Mouse (Mus musculus): ENCODE measurements around the gene Nfkbid. TPM values are rescaled to one million over a fixed set of nuclear protein-coding genes. Genes with fewer than 3 reads are reported as not detected.

The Nfkbid gene
- polyA plus RNA-seq, 1 experiment from 2014 or later: 3.1 TPM

DNA sequence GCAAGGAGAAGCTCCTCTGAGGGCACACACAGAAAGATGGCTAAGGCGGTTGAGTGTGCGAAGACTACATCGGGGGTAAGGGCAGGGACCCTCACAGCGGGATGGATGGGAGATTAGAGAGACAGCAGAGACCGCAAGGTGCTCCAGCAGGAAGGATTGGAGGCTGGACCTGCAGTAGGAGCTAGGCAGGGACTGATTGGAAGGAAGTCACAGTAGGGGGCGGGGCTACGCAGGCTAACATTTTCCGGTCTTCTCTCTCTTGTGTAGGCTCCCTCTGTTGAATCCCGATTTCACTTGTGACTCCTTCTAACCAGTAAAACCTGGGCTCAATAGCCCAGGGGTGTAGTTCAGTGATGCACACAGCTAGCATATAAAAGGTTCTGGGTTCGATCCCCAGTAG, 15.3 kb downstream of the Nfkbid start:
- H3K27ac ChIP-seq (ENCODE audit: low read depth, low read length): no peak overlapping the region
- ATAC-seq (ENCODE audit: low read depth): no peak
- no peak overlapping the region for H3K9ac ChIP-seq (replicated peaks; ENCODE audit: low read depth, low read length)
- H3K36me3 ChIP-seq (ENCODE audit: control insufficient read depth, insufficient read depth, low read length): peaks cover 47% of the 10 kb centered on the region
- H3K4me3 ChIP-seq (ENCODE audit: low read depth, low read length): no peak overlapping the region
- H3K27me3 ChIP-seq (ENCODE audit: control insufficient read depth, insufficient read depth, low read length): no peaks in the 10 kb centered on the region
- 19% methylated on average over 10 of the region's 10 CpGs for whole genome bisulfite sequencing
- no peak overlapping the region for H3K4me2 ChIP-seq (ENCODE audit: low read depth, low read length)
- H3K4me1 ChIP-seq (ENCODE audit: control insufficient read depth, insufficient read depth, low read length): no peaks in the 10 kb centered on the region
- H3K9me3 ChIP-seq (ENCODE audit: control insufficient read depth, low read length): no peaks in the 10 kb centered on the region

DNA sequence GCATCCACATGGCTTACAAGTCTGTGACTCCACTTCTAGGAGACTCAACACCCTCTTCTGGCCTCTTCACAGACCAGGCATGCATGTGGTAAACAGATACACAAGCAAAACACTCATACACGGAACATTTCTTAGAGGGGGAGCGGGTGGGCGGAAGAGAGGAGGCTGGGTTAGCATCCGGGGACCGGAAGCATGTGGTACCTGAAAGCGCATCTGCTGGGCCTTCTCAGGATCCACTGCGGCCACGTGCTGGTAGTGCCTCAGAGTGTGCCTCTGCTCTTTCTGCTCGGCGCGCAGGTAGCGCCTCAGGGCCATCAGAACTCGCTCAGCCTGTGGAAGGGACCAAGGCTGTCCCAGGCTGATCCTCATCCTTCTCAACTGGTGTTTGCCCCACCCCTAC, 18.2 kb downstream of the Nfkbid start:
- WGBS: 80% methylated on average over 13 of the region's 13 CpGs
- H3K36me3 ChIP-seq (ENCODE audit: control insufficient read depth, insufficient read depth, low read length): peaks cover 59% of the 10 kb centered on the region

GRCm38 (mm10) chr7:30440697-30441096, 19.2 kb downstream of the Nfkbid start:
- 25% methylated on average over 4 of the region's 5 CpGs for WGBS
- Histone ChIP-seq H3K9me3 (ENCODE audit: control insufficient read depth, low read length) (no peaks in the 10 kb centered on the region), H3K27ac (ENCODE audit: low read depth, low read length) (no peak overlapping the region), H3K27me3 (ENCODE audit: control insufficient read depth, insufficient read depth, low read length) (no peaks in the 10 kb centered on the region), H3K9ac (replicated peaks; ENCODE audit: low read depth, low read length) (no peak overlapping the region), H3K4me2 (ENCODE audit: low read depth, low read length) (no peak overlapping the region), H3K4me1 (ENCODE audit: control insufficient read depth, insufficient read depth, low read length) (peaks cover 8% of the 10 kb centered on the region), H3K36me3 (ENCODE audit: control insufficient read depth, insufficient read depth, low read length) (peaks cover 49% of the 10 kb centered on the region), H3K4me3 (ENCODE audit: low read depth, low read length) (no peak overlapping the region)
- ATAC-seq (ENCODE audit: low read depth): no peak

More for the DNA sequence above, 18.2 kb downstream of the Nfkbid start:
- H3K9me3 ChIP-seq (ENCODE audit: control insufficient read depth, low read length): no peaks in the 10 kb centered on the region
- H3K27ac ChIP-seq (ENCODE audit: low read depth, low read length): no peak overlapping the region
- peaks cover 8% of the 10 kb centered on the region for H3K4me1 ChIP-seq (ENCODE audit: control insufficient read depth, insufficient read depth, low read length)
- H3K4me2 ChIP-seq (ENCODE audit: low read depth, low read length): no peak overlapping the region
- no peak overlapping the region for H3K4me3 ChIP-seq (ENCODE audit: low read depth, low read length)
- ATAC-seq (ENCODE audit: low read depth): no peak
- H3K9ac ChIP-seq (replicated peaks; ENCODE audit: low read depth, low read length): no peak overlapping the region
- no peaks in the 10 kb centered on the region for H3K27me3 ChIP-seq (ENCODE audit: control insufficient read depth, insufficient read depth, low read length)

DNA sequence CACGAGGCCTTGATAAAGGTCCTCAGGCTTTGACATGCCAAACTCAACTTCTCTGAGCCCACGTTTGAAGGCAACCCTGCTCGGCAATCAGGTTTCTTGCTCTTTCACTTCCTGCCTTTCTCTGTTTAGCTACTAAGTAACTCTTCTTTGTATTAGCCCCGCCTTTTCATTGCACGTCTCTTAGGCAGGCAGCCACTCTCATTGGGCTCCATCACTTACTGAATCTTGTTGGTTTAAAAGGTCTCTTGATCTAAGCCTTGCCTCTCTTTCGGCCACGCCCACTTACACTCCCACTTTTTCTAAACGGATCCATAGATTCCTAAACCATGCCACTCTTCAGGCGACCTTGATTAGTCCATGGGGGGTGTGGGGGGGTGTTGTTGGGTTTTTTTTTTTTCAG, 22.2 kb downstream of the Nfkbid start:
- Histone ChIP-seq H3K27me3 (ENCODE audit: control insufficient read depth, insufficient read depth, low read length) (no peaks in the 10 kb centered on the region), H3K4me3 (ENCODE audit: low read depth, low read length) (peak overlapping the region; percentile 83), H3K9ac (replicated peaks; ENCODE audit: low read depth, low read length) (peak overlapping the region; percentile 96), H3K27ac (ENCODE audit: low read depth, low read length) (no peak overlapping the region), H3K9me3 (ENCODE audit: control insufficient read depth, low read length) (no peaks in the 10 kb centered on the region), H3K36me3 (ENCODE audit: control insufficient read depth, insufficient read depth, low read length) (peaks cover 34% of the 10 kb centered on the region), H3K4me1 (ENCODE audit: control insufficient read depth, insufficient read depth, low read length) (peaks cover 8% of the 10 kb centered on the region), H3K4me2 (ENCODE audit: low read depth, low read length) (peak overlapping the region; percentile 93)
- ATAC-seq (ENCODE audit: low read depth): no peak
- 16% methylated on average over 9 of the region's 9 CpGs for WGBS

DNA sequence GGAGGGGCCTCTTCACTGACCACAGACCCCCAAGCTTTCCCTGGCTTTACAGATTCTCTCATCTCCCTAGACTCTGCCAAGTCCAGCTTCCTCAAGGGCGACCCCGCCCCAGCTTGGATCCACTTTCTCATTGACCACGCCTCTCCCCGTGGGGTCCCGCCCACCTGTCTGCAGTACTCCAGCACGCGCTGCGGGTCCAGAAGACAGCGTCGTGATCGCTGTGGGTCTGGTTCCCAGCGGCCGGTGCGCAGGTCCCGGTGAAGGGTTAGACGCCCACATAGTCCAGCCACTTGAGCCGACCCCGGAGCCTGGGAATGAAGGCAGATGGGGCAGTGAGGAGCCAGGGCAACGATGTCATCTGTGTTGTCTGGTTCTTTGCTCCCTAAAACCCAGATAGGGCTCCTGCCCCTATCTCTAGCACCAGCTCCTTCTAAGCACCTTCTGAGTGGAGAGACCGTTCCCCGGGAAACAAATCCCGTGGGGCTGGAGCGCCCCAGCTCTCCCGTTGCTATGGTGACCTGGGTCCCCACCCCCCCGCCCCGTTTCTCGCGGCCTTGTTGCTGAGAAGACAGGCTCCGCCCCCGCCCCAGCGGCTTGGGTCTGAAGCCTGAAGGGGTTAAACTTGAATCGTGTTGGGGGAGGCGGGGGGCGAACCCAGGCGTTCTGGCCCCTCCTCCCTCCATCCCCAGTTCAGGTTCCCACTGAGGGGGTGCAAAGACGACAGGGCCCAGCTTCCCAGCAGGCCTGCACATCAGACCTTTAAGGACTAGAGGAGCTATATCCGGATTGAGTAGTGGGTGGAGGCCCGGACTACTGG, 22.8 kb downstream of the Nfkbid start:
- H3K4me3 ChIP-seq (ENCODE audit: low read depth, low read length): peak overlapping the region; percentile 83
- peak overlapping the region; percentile 96 for H3K9ac ChIP-seq (replicated peaks; ENCODE audit: low read depth, low read length)
- no peaks in the 10 kb centered on the region for H3K9me3 ChIP-seq (ENCODE audit: control insufficient read depth, low read length)
- H3K4me2 ChIP-seq (ENCODE audit: low read depth, low read length): peak overlapping the region; percentile 93
- H3K36me3 ChIP-seq (ENCODE audit: control insufficient read depth, insufficient read depth, low read length): peaks cover 29% of the 10 kb centered on the region
- no peaks in the 10 kb centered on the region for H3K27me3 ChIP-seq (ENCODE audit: control insufficient read depth, insufficient read depth, low read length)
- peak; percentile 44 for ATAC-seq (ENCODE audit: low read depth)
- H3K27ac ChIP-seq (ENCODE audit: low read depth, low read length): peak overlapping the region; percentile 97
- H3K4me1 ChIP-seq (ENCODE audit: control insufficient read depth, insufficient read depth, low read length): peaks cover 8% of the 10 kb centered on the region
- WGBS: under 1% methylated on average over 38 of the region's 38 CpGs

DNA sequence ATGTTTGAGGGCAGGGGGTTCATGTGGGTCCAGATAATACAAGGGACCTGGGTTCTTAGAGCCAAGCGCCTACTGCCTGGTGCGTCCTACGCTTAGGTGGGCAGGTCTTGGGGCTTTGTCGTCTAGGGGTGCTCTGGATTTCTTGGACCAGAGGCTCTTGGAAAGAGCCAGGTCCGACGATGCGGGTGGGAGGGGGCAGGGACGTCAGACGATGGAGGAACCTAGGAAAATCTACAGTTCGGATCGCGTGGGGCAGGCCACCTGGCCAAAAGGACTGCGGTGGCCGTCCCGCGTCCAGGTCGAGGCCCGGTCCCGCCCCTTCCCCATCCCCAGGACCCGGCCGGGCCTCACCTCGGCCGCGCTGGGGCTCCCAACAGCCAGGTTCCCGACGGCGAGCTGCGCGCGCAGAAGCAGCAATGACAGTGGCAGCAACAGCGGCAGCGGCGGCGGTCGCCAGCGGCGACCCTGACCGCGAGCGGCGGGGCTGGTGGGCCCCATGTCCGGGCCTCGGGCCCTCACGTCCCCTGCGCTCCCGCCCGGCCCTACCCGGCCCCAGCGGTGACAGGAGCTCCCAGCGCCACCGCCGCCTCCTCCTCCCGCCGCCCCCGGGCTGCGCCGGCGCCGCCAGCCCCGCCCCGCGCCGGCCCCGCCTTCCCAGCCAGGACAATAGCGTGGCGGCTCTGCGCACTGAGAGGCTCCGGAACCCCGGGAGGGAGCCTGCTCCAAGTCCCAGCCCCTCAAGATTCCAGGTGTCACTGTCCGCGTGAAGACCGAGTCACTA, 23.6 kb downstream of the Nfkbid start, which contains the start of gene Aplp1:
TSS of gene Aplp1 (minus strand) at position 565 of the 781 bp plus-strand sequence.
- ATAC-seq (ENCODE audit: low read depth): peak; percentile 84
- H3K9ac ChIP-seq (replicated peaks; ENCODE audit: low read depth, low read length): peak within 1 kb of the TSS; percentile 96
- H3K4me3 ChIP-seq (ENCODE audit: low read depth, low read length): peak within 1 kb of the TSS; percentile 83
- no peaks in the 10 kb centered on the region for H3K9me3 ChIP-seq (ENCODE audit: control insufficient read depth, low read length)
- H3K27me3 ChIP-seq (ENCODE audit: control insufficient read depth, insufficient read depth, low read length): no peaks in the 10 kb centered on the region
- peak within 1 kb of the TSS; percentile 97 for H3K27ac ChIP-seq (ENCODE audit: low read depth, low read length)
- peaks cover 8% of the 10 kb centered on the region for H3K4me1 ChIP-seq (ENCODE audit: control insufficient read depth, insufficient read depth, low read length)
- H3K4me2 ChIP-seq (ENCODE audit: low read depth, low read length): peak within 1 kb of the TSS; percentile 93
- peaks cover 21% of the 10 kb centered on the region for H3K36me3 ChIP-seq (ENCODE audit: control insufficient read depth, insufficient read depth, low read length)
- WGBS: under 1% methylated on average over 62 of the region's 72 CpGs

- Histone ChIP-seq H3K4me3 (ENCODE audit: low read depth, low read length) (no peak overlapping the region), H3K9ac (replicated peaks; ENCODE audit: low read depth, low read length) (no peak overlapping the region), H3K4me1 (ENCODE audit: control insufficient read depth, insufficient read depth, low read length) (no peaks in the 10 kb centered on the region), H3K4me2 (ENCODE audit: low read depth, low read length) (no peak overlapping the region), H3K27ac (ENCODE audit: low read depth, low read length) (no peak overlapping the region), H3K36me3 (ENCODE audit: control insufficient read depth, insufficient read depth, low read length) (no peaks in the 10 kb centered on the region), H3K27me3 (ENCODE audit: control insufficient read depth, insufficient read depth, low read length) (peaks cover 13% of the 10 kb centered on the region), H3K9me3 (ENCODE audit: control insufficient read depth, low read length) (no peaks in the 10 kb centered on the region)
- 76% methylated on average over 7 of the region's 7 CpGs for WGBS
- ATAC-seq (ENCODE audit: low read depth): no peak
Observed at GRCm38 (mm10) chr7:30450241-30450640, 28.7 kb downstream of the Nfkbid start.

DNA sequence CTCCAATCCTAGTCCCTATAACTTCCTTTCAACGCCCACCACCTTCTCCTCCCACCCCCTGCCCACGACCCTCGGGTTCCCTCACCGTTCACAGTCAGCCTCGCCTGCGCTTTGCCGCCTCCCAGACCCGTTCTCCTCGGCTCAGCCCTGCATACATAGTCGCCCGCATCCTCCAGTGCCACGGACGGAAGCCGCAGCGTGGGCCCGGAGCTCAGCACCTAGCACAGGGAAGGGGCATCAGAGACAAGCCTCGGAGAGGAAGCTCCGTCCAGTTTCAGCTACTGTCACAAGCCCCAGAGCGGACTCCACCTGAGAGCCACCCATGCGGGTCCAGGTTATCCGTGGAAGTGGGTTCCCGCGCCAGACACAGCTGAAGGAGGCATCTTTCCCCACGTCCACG, 31.8 kb downstream of the Nfkbid start:
- no peak for ATAC-seq (ENCODE audit: low read depth)
- H3K27ac ChIP-seq (ENCODE audit: low read depth, low read length): no peak overlapping the region
- no peak overlapping the region for H3K9ac ChIP-seq (replicated peaks; ENCODE audit: low read depth, low read length)
- H3K4me1 ChIP-seq (ENCODE audit: control insufficient read depth, insufficient read depth, low read length): peaks cover 20% of the 10 kb centered on the region
- no peaks in the 10 kb centered on the region for H3K9me3 ChIP-seq (ENCODE audit: control insufficient read depth, low read length)
- peak overlapping the region; percentile 20 for H3K4me2 ChIP-seq (ENCODE audit: low read depth, low read length)
- peaks cover 18% of the 10 kb centered on the region for H3K27me3 ChIP-seq (ENCODE audit: control insufficient read depth, insufficient read depth, low read length)
- H3K4me3 ChIP-seq (ENCODE audit: low read depth, low read length): no peak overlapping the region
- H3K36me3 ChIP-seq (ENCODE audit: control insufficient read depth, insufficient read depth, low read length): no peaks in the 10 kb centered on the region
- 18% methylated on average over 25 of the region's 25 CpGs for WGBS

- Histone ChIP-seq H3K36me3 (ENCODE audit: control insufficient read depth, insufficient read depth, low read length) (no peaks in the 10 kb centered on the region), H3K9me3 (ENCODE audit: control insufficient read depth, low read length) (no peaks in the 10 kb centered on the region), H3K27me3 (ENCODE audit: control insufficient read depth, insufficient read depth, low read length) (peaks cover 18% of the 10 kb centered on the region), H3K27ac (ENCODE audit: low read depth, low read length) (no peak overlapping the region), H3K4me3 (ENCODE audit: low read depth, low read length) (0 out of 2 replicates have a peak overlapping the region, but pooled peaks have one; percentile 12), H3K4me2 (ENCODE audit: low read depth, low read length) (peak overlapping the region; percentile 20), H3K4me1 (ENCODE audit: control insufficient read depth, insufficient read depth, low read length) (peaks cover 21% of the 10 kb centered on the region), H3K9ac (replicated peaks; ENCODE audit: low read depth, low read length) (no peak overlapping the region)
- WGBS: 1% methylated on average over 25 of the region's 25 CpGs
- no peak for ATAC-seq (ENCODE audit: low read depth)
Observed at GRCm38 (mm10) chr7:30453766-30454165, 32.2 kb downstream of the Nfkbid start.
